Mouse (Mus musculus): Measurements from ENCODE around the gene Hjurp. TPM values are rescaled to one million over a fixed set of nuclear protein-coding genes. Genes with fewer than 3 reads are reported as not detected.

The Hjurp gene
- total RNA-seq, 2 experiments from 2014 or later, result 21.7 to 27.4 TPM

DNA sequence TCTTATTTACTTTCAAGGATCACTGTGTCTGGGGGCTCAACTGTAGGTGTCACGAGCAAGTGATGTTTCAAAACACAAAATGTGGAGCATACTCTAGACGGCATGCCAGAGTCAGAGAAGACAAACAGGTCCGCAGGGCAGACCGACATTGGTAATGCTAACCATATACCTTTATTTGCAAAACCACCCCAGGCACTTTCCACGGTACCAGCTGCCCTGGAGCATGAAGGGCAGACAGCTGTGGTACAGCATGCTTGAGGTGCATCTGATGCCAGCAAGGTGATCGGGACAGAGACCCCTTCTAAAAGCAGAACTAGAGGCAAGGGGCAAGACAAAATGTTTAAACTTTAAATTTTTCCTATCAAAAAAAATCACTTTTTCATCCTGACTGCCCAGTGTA lies 14.5 kb downstream of the Hjurp start:
- no peak for DNase-seq (ENCODE audit: low spot score in 2 of 2)

DNA sequence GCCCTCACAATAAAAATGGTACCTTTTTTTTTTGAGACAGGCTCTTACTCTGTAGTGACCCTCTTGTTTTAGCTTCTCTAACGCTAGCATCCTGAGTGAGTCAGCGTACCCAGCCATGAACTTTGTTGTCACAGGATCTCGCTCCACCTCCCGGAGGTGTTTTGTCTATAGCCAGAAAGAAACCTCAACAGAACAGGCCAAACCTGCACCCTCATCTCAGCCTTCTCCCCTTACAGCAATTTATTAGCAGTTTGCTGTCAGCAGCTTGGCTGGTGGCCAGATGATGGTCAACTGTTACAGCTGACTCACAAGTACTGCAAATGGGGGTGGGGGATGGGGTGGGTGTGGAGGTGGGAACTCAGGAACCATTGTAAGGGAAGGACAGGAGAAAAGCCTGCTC lies 15.2 kb downstream of the Hjurp start:
- DNase-seq (ENCODE audit: low spot score in 2 of 2), result peak; percentile 72 to 73

DNA sequence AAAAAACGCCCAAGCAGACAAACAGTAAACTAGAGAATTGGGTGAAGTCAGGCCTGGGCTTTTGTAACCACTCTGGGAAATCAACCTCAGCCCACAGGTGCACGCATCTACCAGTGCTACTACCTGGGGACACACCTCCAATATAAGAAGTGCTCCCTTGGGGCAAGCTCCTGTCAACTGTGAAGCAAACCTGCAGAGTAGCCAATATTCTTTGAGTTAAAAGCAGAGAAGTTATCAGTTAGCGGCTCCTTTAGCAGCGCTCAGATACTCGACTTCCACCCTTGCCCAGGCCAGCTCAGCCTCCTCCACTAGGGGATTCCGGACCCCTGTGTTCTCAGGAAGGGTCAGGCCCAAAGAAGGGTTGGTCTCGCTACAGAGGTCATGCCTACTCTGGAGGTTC lies 15.7 kb downstream of the Hjurp start:
- DNase-seq (ENCODE audit: low spot score in 2 of 2), result no peak

DNA sequence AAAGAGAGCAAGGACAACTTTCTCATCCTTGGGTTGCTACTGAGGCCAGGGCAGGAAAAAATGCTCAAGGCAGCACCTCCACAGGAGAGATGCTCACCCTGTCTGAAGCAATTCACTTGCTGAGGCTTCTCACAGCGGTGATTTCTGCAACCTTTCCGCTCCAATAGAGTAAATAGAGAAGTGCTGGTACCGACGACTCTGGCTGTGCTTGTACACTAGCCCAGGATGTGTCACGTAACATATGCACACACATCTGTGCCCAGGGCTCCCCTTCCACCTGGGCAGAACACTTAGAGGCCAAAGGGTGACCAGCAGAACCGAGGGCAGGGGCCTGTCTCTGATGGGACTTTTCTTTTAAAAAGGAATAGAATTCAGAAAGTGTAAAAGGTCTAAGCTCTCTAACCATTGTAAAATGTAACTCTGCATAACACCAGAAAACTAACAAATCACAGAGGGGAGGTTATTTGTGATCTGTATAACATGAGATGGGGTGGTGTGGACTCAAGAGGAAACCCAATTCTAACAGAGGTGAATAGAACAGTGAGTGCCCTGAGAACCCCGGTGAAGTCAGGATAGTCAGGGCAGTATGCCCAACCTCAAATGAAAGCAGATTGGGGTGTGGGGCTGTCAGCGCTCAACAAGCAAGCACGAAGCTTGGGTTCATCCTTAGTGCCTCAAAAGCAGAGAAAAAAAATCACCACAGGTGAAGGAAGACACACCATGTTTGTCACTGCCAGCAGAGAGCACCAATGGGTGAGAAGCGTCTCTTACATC lies 16.6 kb downstream of the Hjurp start:
- no peak for DNase-seq (ENCODE audit: low spot score in 2 of 2)

- no peak for DNase-seq (ENCODE audit: low spot score in 2 of 2)
These were observed 17.3 kb downstream of the Hjurp start for GRCm38 (mm10) chr1:88260114-88260513.

GRCm38 (mm10) chr1:88259643-88260024 lies 17.8 kb downstream of the Hjurp start:
- no peak for DNase-seq (ENCODE audit: low spot score in 2 of 2)

DNA sequence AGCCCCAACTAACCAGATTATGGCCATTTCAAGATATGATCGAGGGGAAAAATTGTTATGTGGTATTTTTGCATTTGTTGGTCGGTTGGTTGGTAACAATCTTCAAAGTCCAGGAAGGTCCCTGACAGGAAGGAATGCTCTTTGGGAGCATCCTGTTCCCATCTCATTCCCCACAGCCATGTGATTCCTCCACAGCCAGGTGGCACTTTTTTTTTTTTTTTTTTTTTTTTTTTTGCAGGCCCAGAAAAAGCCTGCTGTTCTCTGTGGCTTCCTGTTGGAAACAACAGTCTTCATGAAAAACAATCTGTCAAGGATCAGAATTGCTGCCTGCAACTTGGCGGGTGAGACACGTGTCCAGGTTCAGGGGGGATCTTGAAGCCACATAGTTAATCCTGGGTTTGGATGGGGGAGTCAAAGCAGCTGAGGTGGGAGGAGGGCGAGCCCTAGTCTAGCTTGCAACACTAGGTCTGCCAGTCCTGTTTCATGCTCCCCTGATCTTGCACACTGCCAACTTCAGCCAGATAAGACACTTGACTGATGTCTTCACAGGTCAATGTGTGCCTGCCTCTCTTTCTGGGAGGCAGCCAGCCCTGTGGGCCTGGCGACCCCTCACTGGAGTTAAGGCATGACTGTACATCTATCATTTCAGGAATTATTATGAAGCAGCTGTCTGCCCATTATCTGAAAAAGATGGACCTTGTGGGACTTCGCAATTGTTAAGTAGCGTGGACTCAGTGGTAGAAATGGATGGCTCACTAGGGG lies 18.4 kb downstream of the Hjurp start:
- DNase-seq (ENCODE audit: low spot score in 2 of 2), result no peak

GRCm38 (mm10) chr1:88258361-88258760 lies 19.1 kb downstream of the Hjurp start:
- DNase-seq (ENCODE audit: low spot score in 2 of 2), result no peak

DNA sequence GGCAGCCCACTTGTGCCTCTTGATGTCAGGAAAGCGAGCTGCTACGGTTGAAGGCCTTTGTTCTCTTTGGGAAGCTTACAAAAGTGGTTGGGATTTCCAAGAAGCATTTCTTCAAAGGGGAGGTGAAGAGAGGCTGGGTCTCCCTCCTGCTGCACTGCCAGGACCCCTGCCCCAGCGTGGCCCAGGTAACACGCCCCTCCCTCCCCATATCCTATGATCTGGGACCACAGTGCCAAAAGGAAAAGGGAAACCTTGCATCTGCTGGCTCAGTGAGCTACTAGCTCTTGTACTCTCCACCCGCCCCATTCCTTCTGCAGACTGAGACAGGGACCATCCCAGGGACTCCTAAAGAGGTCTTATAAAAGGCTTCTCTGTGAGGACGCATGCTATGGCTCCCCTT lies 19.8 kb downstream of the Hjurp start:
- no peak for DNase-seq (ENCODE audit: low spot score in 2 of 2)

- no peak for DNase-seq (ENCODE audit: low spot score in 2 of 2)
These were observed 20.4 kb downstream of the Hjurp start for GRCm38 (mm10) chr1:88256886-88257663.

DNA sequence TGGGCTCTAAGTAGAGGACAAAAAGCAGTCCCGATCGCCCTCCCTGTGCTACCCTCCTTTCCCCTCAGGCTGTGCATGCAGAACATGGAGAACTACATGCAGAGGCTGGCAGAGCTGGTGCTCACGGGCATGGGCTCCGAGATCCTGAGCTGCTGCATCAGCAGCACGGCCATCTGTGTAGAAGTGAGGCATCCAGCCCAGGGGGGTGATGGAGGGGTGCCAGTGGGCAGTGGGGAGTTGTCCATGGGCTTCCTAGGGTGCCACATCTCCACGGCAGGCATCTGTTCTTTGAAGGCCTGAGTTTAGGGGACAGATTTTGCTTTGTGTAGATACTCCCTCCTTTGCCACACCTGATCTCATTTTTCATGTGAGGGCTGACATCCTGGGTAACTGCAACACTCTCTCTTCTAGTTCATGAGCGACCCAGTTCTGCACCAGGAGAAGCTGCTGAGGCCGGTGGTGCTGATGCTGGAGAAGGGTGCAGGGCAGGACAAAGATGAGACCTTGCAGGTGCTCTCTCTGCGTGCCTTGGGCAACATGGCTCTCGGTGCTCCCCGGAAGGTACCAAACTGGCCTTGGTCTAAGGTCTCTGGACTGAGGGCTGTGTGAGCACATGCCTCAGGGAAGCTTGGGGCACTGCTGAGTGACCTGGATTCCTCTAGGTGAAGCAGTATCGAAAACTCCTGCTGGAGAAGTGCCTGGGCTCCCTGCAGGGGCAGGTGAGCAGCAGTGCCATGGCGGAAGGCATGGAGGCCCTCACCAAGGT lies 21.3 kb downstream of the Hjurp start:
- DNase-seq (ENCODE audit: low spot score in 2 of 2), result no peak

- DNase-seq (ENCODE audit: low spot score in 2 of 2), result no peak
These were observed 22.0 kb downstream of the Hjurp start for GRCm38 (mm10) chr1:88255466-88255857.

- DNase-seq (ENCODE audit: low spot score in 2 of 2), result no peak
These were observed 22.5 kb downstream of the Hjurp start for GRCm38 (mm10) chr1:88254793-88255465.

GRCm38 (mm10) chr1:88253540-88253939 lies 23.9 kb downstream of the Hjurp start:
- DNase-seq (ENCODE audit: low spot score in 2 of 2), result no peak

DNA sequence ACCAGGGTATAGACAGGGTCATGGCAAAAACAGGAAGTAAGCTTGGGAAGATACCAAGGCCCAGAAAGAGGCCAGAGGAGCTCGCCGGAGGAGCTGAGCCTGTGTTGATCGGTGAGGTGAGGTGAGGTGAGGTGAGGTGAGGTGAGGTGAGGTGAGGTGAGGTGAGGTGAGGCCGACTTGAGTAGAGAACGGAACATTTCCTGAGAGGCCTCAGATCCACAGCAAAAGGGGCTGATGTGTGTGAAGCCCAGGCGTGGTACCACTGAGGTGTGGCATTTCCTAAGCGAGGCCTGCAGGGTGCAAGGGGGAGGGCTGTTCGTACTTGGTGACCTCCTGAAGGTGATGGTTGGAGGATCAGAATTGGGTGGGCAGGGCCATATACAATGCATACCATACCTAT lies 24.3 kb downstream of the Hjurp start:
- no peak for DNase-seq (ENCODE audit: low spot score in 2 of 2)

DNA sequence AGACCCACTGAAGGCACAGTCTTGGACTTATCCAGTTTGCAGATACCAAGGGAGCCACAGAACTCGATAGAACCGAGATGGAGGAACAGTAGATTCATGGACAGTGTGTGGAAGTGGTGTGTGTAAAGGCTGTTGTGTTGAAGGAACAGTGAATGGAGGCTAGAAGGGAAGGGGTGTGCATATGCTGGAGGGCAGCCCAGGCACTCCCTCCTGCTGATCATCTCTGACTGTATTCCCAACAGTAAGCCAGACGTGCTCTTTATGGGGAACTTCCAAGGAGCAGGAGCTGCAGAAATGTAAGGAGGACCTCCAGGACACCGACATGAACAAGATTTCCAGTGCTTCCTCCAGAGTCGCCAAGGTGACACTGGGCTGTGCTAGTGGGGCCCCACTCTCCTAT lies 27.4 kb downstream of the Hjurp start:
- no peak for DNase-seq (ENCODE audit: low spot score in 2 of 2)

GRCm38 (mm10) chr1:88249596-88249995 lies 27.8 kb downstream of the Hjurp start:
- no peak for DNase-seq (ENCODE audit: low spot score in 2 of 2)

DNA sequence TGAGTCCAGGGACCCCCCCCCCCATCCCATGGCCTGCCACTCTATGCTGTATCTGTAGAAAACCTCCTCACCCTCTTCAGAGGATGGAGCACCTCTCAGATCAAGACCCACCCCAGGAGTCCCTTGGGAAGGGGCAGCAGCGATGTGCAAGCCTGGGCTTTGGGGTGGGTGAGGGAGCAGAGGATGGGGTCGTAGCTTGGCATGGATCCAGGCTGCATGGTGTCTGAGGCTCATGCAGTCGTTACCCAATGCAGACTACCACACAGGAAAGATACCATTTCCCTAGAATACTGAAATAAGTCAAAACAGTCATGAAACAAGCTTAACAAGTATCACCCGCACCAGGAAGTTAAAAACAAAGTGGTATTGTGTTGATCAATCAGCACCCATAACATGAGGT lies 28.8 kb downstream of the Hjurp start:
- DNase-seq (ENCODE audit: low spot score in 2 of 2), result no peak

DNA sequence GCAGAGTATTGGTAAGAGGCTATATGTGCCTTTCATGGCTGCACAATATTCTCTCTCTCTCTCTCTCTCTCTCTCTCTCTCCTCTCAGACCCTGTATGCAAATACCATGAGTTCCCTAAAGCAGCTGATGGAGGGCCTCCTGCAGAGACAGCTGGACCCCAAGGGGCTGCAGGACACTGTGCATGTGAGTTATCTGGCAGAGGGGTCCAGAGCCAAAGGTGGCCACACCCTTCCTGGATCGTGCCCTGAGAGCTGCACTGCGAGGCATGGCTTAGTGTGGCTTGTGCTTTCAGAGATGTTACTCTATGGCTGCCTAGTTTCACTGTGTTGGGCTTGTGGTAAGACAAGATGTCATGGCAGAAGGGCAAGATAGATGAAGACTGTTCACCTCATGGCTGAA lies 29.8 kb downstream of the Hjurp start:
- DNase-seq (ENCODE audit: low spot score in 2 of 2), result no peak

DNA sequence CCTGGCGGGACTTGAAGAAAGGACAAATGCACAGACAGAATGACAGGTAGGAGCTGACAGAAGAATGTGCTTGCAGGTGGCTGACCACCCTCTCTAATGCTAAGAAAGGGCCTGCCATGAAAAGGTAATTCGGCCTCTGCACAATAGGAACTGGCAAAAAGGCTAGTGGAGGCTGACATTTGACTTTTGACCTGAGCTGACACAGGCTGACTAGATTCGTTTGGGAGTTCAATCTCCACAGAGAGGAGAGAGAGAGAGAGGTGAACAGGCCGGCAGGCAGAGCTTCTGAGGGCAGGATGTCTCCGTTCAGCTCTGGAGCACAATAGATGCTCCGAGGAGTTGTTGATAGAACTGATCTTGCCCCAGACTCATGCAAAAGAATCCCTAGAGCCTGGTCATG lies 31.0 kb downstream of the Hjurp start:
- no peak for DNase-seq (ENCODE audit: low spot score in 2 of 2)

DNA sequence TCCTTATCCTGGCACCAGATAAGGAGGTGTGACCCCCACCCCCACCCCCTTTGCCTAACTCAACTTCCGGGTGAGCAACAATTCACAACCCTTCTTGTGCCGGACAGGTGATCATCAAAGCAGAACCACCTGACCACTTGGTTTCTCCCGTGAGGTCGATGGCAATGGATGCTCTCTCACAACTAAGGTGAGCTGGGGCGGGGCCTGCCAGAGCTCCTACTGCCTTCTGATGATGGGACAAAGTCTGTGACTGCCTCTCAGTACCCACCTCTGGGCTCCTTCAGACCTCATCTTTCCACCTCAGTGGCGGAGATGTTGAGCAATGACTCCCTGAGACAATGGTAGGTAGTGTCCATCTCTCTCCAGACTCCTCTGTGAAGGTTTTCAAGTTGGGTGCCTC lies 31.6 kb downstream of the Hjurp start:
- DNase-seq (ENCODE audit: low spot score in 2 of 2), result no peak

Measured in adrenal gland, adult 18-20 months (tissue).